Mouse (Mus musculus) heart, embryonic 11.5 days (tissue): Measurements from ENCODE around the gene Gm49388. TPM values are rescaled to one million over a fixed set of nuclear protein-coding genes. Genes with fewer than 3 reads are reported as not detected.

Experiments used
- ATAC-seq: fragments of 200-750 bp; cut with Nextera tagmentation; replicated peaks from 2 replicates; pipeline ENCODE4 v1.8.0; 2017; ENCODE audit warnings: moderate library complexity; ENCODE audit not compliant: insufficient number of reproducible peaks, low FRiP score, low TSS enrichment
- H3K27ac ChIP-seq: fragments of 300-500 bp; sonication (generic); 2 replicates; pipeline ENCODE4 v1.5.1; 2014; ENCODE audit warnings: mild to moderate bottlenecking, low read depth, low read length
- H3K27me3 ChIP-seq: fragments of 300-500 bp; sonication (generic); 2 replicates; pipeline ENCODE4 v1.6.1; 2014; ENCODE audit warnings: mild to moderate bottlenecking, low read length, mixed read lengths; ENCODE audit not compliant: control insufficient read depth, insufficient read depth
- H3K36me3 ChIP-seq: fragments of 300-500 bp; sonication (generic); 2 replicates; pipeline ENCODE4 v1.6.1; 2014; ENCODE audit warnings: mild to moderate bottlenecking, low read length, moderate library complexity, mixed read lengths; ENCODE audit not compliant: control insufficient read depth, insufficient read depth
- H3K4me1 ChIP-seq: fragments of 300-500 bp; sonication (generic); 2 replicates; pipeline ENCODE4 v1.6.1; 2014; ENCODE audit warnings: low read length; ENCODE audit not compliant: control insufficient read depth, insufficient read depth
- H3K4me2 ChIP-seq: fragments of 300-500 bp; sonication (generic); 2 replicates; pipeline ENCODE4 v1.6.1; 2014; ENCODE audit warnings: mild to moderate bottlenecking, moderate library complexity
- H3K4me3 ChIP-seq: fragments of 300-500 bp; sonication (generic); 2 replicates; pipeline ENCODE4 v1.5.1; 2014; ENCODE audit warnings: low read depth, low read length
- H3K9ac ChIP-seq: fragments of 300-500 bp; sonication (generic); 2 replicates; pipeline ENCODE4 v1.6.1; 2014; ENCODE audit warnings: mild to moderate bottlenecking, low read depth, low read length, moderate library complexity
- H3K9me3 ChIP-seq: fragments of 300-500 bp; sonication (generic); replicated peaks from 2 replicates; pipeline ENCODE4 v1.6.1; 2016; ENCODE audit warnings: low read length; ENCODE audit not compliant: control insufficient read depth
- WGBS: fragments of 180-500 bp; shearing (Covaris S2); extraction: QIAGEN DNeasy Blood & Tissue Kit; methylation state at CpG from one replicate; pipeline ENCODE4 v1.1.7; 2014; ENCODE audit not compliant: insufficient replicate concordance; 5-methylcytosine and 5-hydroxymethylcytosine counted together
- polyA plus RNA-seq: library from polyadenylated mRNA; unstranded; fragments of >200 nt; fragmentation: Nextera tagmentation; extraction: Ambion mirVana; gene quantifications from 2 replicates; pipeline ENCODE4 v1.2.1, GENCODE M21; 2014

The Gm49388 gene
- polyA plus RNA-seq, 1 experiment from 2014 or later = not detected

DNA sequence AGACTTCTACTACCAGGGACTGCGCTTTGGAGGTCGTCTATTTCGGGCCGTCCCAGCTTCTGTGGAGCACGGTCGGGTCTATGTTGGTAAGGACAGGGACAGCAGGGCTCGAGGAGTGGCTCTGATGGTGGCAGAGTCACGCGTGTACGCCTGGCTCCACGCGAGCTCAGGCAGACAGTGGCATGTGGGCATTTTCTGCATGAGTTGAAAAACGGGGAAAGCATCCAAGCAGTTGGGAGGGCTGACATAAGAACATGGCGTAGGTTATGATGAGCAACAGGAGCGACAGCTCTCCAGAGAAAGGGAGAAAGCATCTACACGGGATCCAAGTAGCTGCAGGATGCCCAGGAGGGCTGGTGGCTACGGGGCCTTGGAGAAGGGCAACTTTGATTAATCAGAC, 16.9 kb downstream of the Gm49388 start:
- Histone ChIP-seq H3K36me3 (peaks cover 19% of the 10 kb centered on the region), H3K4me2 (no peak overlapping the region), H3K4me3 (no peak overlapping the region), H3K27me3 (no peaks in the 10 kb centered on the region), H3K9me3 (no peaks in the 10 kb centered on the region), H3K27ac (no peak overlapping the region), H3K9ac (no peak overlapping the region), H3K4me1 (peaks cover 3% of the 10 kb centered on the region; the same call in 1 of the 2 replicates)
- no peak for ATAC-seq
- 88% methylated on average over 17 of the region's 17 CpGs for WGBS

DNA sequence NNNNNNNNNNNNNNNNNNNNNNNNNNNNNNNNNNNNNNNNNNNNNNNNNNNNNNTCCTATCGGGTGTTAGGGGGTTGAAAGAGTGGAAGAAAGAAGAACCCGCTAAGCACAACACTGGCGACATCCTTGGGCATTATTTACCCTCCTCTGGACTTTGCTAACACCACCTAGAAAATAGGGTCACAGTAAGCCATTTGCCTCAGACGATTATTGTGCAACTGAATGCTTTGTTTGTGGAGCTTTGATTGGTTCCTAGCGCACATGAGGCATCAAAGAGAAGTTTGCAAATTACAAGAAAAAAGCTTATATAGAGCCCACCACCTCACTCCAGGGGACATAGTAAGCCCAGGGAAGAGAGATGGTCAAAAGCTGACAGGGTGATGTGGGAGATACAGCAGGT, 23.4 kb downstream of the Gm49388 start:
- no peak overlapping the region for H3K9ac ChIP-seq
- 61% methylated on average over 5 of the region's 5 CpGs for WGBS
- no peak overlapping the region for H3K4me3 ChIP-seq
- H3K36me3 ChIP-seq = no peaks in the 10 kb centered on the region
- H3K4me1 ChIP-seq = no peaks in the 10 kb centered on the region
- no peak overlapping the region for H3K4me2 ChIP-seq
- ATAC-seq = no peak
- H3K27me3 ChIP-seq = no peaks in the 10 kb centered on the region
- no peaks in the 10 kb centered on the region for H3K9me3 ChIP-seq
- no peak overlapping the region for H3K27ac ChIP-seq

GRCm38 (mm10) chr7:127809846-127810245, 24.4 kb downstream of the Gm49388 start:
- Histone ChIP-seq H3K4me2 (no peak overlapping the region), H3K9ac (no peak overlapping the region), H3K36me3 (no peaks in the 10 kb centered on the region), H3K9me3 (no peaks in the 10 kb centered on the region), H3K27ac (no peak overlapping the region), H3K4me1 (no peaks in the 10 kb centered on the region), H3K27me3 (no peaks in the 10 kb centered on the region), H3K4me3 (no peak overlapping the region)
- no peak for ATAC-seq
- WGBS = 75% methylated on average over 1 of the region's 1 CpGs

DNA sequence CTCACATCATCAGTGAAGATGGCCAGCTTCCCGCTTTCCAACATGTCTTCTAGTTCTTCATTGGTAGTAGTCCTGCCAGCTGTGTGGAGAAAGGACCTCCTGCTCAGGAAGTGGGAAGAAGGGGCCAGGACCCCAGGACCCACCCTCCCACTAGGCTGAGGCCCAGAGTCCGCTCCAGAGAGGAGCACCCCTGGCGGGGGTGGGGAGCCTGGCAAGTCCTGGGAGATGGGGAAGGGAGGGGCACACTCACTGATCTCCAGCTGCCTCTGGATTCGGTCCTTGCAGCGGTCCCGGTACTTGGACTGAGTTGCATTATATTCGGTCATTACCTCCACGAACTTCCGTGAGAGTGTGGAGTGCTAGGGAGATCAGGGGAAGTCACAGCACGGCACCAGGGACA, 25.2 kb downstream of the Gm49388 start:
- Histone ChIP-seq H3K4me1 (no peaks in the 10 kb centered on the region), H3K27ac (no peak overlapping the region), H3K36me3 (no peaks in the 10 kb centered on the region), H3K27me3 (no peaks in the 10 kb centered on the region), H3K4me2 (no peak overlapping the region), H3K9ac (no peak overlapping the region), H3K9me3 (no peaks in the 10 kb centered on the region), H3K4me3 (no peak overlapping the region)
- 63% methylated on average over 10 of the region's 10 CpGs for WGBS
- no peak for ATAC-seq

DNA sequence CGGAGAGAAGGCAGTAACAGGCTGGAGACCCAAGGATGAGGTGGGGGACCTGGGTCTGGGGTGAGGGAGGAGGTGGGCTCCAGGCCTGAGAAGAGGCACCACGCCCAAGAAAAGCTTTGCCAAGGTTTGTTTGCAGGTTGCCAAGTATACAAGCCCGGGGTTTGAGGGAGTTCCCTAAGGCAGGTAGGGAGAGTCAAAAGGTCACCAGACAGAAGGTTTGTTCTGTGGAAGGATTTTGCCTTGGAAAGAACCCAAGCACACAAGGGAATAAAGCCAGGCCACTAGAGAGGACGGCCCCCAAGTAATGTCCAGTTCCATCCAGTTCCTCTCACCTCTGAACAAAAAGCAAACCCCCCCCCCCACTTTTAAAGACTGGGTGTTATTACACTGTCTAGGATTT, 25.8 kb downstream of the Gm49388 start:
- Histone ChIP-seq H3K9ac (no peak overlapping the region), H3K27me3 (no peaks in the 10 kb centered on the region), H3K27ac (no peak overlapping the region), H3K4me1 (no peaks in the 10 kb centered on the region), H3K36me3 (no peaks in the 10 kb centered on the region), H3K9me3 (no peaks in the 10 kb centered on the region), H3K4me2 (no peak overlapping the region), H3K4me3 (no peak overlapping the region)
- WGBS = 64% methylated on average over 4 of the region's 4 CpGs
- ATAC-seq = no peak

DNA sequence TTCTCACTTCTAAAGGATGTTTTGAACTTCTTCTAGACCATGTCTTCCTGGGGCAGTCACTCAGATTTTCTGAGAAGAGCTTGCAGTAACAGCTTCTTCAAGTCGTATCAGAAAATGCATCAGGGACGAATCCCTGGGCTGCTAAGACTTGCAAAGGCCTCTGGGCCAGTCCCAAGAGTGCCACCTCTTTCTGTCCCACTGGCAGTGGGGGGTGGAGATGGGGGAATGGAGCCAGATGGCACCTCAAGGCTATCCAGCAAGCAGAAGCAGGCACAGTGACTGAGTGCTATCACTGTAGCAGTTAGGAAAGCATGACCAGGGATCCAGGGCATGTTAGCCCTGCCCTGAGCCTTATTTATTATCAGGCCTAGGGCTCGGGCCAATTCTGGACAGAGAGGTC, 26.9 kb downstream of the Gm49388 start:
- Histone ChIP-seq H3K9me3 (no peaks in the 10 kb centered on the region), H3K4me3 (no peak overlapping the region), H3K4me1 (no peaks in the 10 kb centered on the region), H3K27ac (no peak overlapping the region), H3K4me2 (no peak overlapping the region), H3K9ac (no peak overlapping the region), H3K27me3 (no peaks in the 10 kb centered on the region), H3K36me3 (no peaks in the 10 kb centered on the region)
- ATAC-seq = no peak
- 81% methylated on average over 3 of the region's 3 CpGs for WGBS

DNA sequence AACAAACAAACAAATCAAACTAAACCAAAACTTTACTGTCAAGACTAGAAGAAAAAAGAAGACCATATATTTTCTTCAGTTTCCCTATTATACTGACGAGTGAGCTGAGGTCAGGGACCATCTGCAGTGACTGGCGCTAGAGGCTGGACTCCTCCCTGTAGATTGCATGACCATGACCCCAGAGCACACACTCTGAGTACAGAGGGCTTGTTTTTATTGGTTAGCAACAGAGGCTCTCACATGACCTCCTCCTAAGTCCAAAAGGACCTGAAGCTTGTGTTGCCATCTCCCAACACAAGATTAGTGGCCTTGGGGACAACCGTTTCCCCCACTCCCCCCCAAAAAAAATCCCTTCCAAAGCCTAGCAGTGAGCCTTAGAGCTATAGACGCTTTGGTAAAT, 28.4 kb downstream of the Gm49388 start:
- no peak overlapping the region for H3K4me3 ChIP-seq
- 78% methylated on average over 4 of the region's 4 CpGs for WGBS
- H3K4me2 ChIP-seq = no peak overlapping the region
- no peaks in the 10 kb centered on the region for H3K36me3 ChIP-seq
- no peaks in the 10 kb centered on the region for H3K4me1 ChIP-seq
- H3K27ac ChIP-seq = no peak overlapping the region
- H3K27me3 ChIP-seq = no peaks in the 10 kb centered on the region
- no peak overlapping the region for H3K9ac ChIP-seq
- no peak for ATAC-seq
- H3K9me3 ChIP-seq = no peaks in the 10 kb centered on the region

DNA sequence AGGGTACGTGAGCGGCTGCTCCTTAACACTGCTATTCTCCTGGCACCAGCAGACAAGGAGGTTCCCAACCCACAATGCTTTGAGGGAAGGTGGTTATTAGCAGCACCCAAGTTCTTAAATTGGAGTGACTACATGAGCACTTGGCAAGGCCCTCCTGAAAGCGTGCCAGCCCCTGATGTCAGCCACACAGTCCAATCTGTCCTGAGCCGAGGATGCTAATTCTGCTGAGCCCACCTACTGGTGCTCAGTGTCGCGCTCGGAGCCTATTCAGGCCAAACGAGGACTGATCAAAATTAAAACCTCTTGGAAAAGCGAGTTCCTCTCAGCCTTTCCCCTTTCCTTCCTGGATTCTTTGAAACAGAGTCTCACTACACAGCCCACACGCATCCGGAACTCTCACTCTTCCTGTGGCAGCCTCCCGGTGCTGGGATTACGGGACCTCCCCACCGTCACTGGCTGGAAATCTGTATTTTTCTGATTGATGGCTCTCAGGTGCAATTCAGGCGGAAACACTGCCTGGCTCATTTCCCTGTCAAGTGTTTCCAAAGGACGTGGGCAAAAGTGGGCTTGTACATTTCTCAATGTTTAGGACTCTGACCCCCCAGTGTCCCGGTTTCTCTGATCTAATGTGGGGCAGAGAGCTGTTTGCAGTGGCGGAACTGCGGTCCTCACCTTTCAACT, 29.0 kb downstream of the Gm49388 start:
- Histone ChIP-seq H3K4me1 (no peaks in the 10 kb centered on the region), H3K27me3 (no peaks in the 10 kb centered on the region), H3K9me3 (no peaks in the 10 kb centered on the region), H3K4me3 (no peak overlapping the region), H3K36me3 (no peaks in the 10 kb centered on the region), H3K4me2 (no peak overlapping the region), H3K9ac (peak overlapping the region; percentile 16; the same call in 1 of the 2 replicates), H3K27ac (no peak overlapping the region)
- no peak for ATAC-seq
- 74% methylated on average over 19 of the region's 19 CpGs for WGBS

GRCm38 (mm10) chr7:127815116-127815665, 29.8 kb downstream of the Gm49388 start:
- no peak overlapping the region for H3K4me3 ChIP-seq
- ATAC-seq = no peak
- H3K4me2 ChIP-seq = no peak overlapping the region
- no peaks in the 10 kb centered on the region for H3K4me1 ChIP-seq
- H3K27ac ChIP-seq = no peak overlapping the region
- 87% methylated on average over 15 of the region's 15 CpGs for WGBS
- no peaks in the 10 kb centered on the region for H3K27me3 ChIP-seq
- no peaks in the 10 kb centered on the region for H3K36me3 ChIP-seq
- H3K9me3 ChIP-seq = no peaks in the 10 kb centered on the region
- H3K9ac ChIP-seq = 0 out of 2 replicates have a peak overlapping the region, but pooled peaks have one; percentile 34
